14 mouse cellular contexts compared by ENCODE assay signal in genomic region chr5:122102476-122103050, GRCm38 (mm10). TPM values are rescaled to one million over a fixed set of nuclear protein-coding genes. Genes with fewer than 3 reads are reported as not detected.
DNase-seq lines count a peak whose midpoint lies in the region; ATAC-seq and TF ChIP-seq lines count a peak whose summit lies in the region.
"Had no signal": no experiment of that assay in that cellular context is flagged by ENCODE, and none has a peak within 500 bp of the region (broad histone marks: within the 10 kb centered on the region; RNA-seq: fewer than 3 reads in every experiment).

No protein-coding gene starts in this region.

- no peak for ATAC-seq in heart, embryonic 14.5 days (ENCODE audit: insufficient number of reproducible peaks, insufficient read depth, low FRiP score, low read depth)
- ATAC-seq in neural tube, embryonic 14.5 days (ENCODE audit: low read depth): no peak

- no peak for TF ChIP-seq CTCF in layer of hippocampus, adult 2 months (conservative IDR thresholded peaks at IDR 0.05)

- H3K4me1 ChIP-seq in heart, embryonic 14.5 days (ENCODE audit: control insufficient read depth in 2 of 2, insufficient read depth in 2 of 2, low read length in 2 of 2): peaks cover 13 to 14% of the 10 kb centered on the region in 2 experiments
- H3K4me1 ChIP-seq in neural tube, embryonic 14.5 days (ENCODE audit: control insufficient read depth, insufficient read depth, low read length): no peaks in the 10 kb centered on the region
- H3K4me1 ChIP-seq: limb, embryonic 12.5 days had no signal

- peak overlapping the region; percentile 23; the same call in 1 of the 2 replicates for H3K4me3 ChIP-seq in layer of hippocampus, adult 2 months
- peak overlapping the region; percentile 68 to 71 for H3K4me3 ChIP-seq in heart, embryonic 14.5 days (ENCODE audit: control insufficient read depth in 1 of 2, insufficient read depth in 1 of 2, low read depth in 1 of 2, low read length in 2 of 2)
- no peak overlapping the region for H3K4me3 ChIP-seq in neural tube, embryonic 14.5 days (ENCODE audit: low read depth, low read length)
- H3K4me3 ChIP-seq: erythroblast, embryonic 14.5 days; limb, embryonic 12.5 days had no signal

- peak; percentile 37 to 52 for DNase-seq in cerebellum, postnatal 10 days
- no peak for DNase-seq in cerebellum, adult 11 months
- DNase-seq in layer of hippocampus, adult 2 months (ENCODE audit: low spot score in 2 of 2): no peak
- DNase-seq in layer of hippocampus, adult 9-11 months: no peak
- no peak for DNase-seq in retina, embryonic 14.5 days (ENCODE audit: low spot score)
- DNase-seq in frontal cortex, postnatal 25 days (ENCODE audit: low spot score in 2 of 2): no peak
- DNase-seq: adrenal gland, adult 8-10 months; cerebellum, adult 9-10 months; kidney, postnatal 36 days had no signal

- H3K27ac ChIP-seq in layer of hippocampus, adult 2 months: peak overlapping the region; percentile 28; the same call in 1 of the 2 replicates
- H3K27ac ChIP-seq in heart, embryonic 14.5 days (replicated peaks in 1 of 2; ENCODE audit: control insufficient read depth in 1 of 2, insufficient read depth in 1 of 2, low read depth in 2 of 2, low read length in 2 of 2): peak overlapping the region; percentile 97 to 99
- H3K27ac ChIP-seq in neural tube, embryonic 14.5 days (ENCODE audit: low read depth, low read length): no peak overlapping the region
- H3K27ac ChIP-seq: limb, embryonic 12.5 days; macrophage had no signal

- H3K9ac ChIP-seq in heart, embryonic 14.5 days (ENCODE audit: low read length): peak overlapping the region; percentile 99
- H3K9ac ChIP-seq in neural tube, embryonic 14.5 days (replicated peaks; ENCODE audit: low read depth, low read length): 0 out of 2 replicates have a peak overlapping the region, but pooled peaks have one; percentile 7
- H3K9ac ChIP-seq: limb, embryonic 12.5 days had no signal

- H3K27me3 ChIP-seq in heart, embryonic 14.5 days (ENCODE audit: control insufficient read depth, insufficient read depth, low read length): 0 out of 2 replicates have a peak, but pooled peaks cover 3% of the 10 kb centered on the region
- H3K27me3 ChIP-seq in neural tube, embryonic 14.5 days (ENCODE audit: control insufficient read depth, insufficient read depth, low read length): no peaks in the 10 kb centered on the region

- peak overlapping the region; percentile 77 for H3K4me2 ChIP-seq in heart, embryonic 14.5 days (ENCODE audit: low read length)
- H3K4me2 ChIP-seq in neural tube, embryonic 14.5 days (ENCODE audit: low read depth, low read length): no peak overlapping the region

- peaks cover 60% of the 10 kb centered on the region for H3K36me3 ChIP-seq in heart, embryonic 14.5 days (ENCODE audit: control insufficient read depth, insufficient read depth, low read length)
- no peaks in the 10 kb centered on the region for H3K36me3 ChIP-seq in neural tube, embryonic 14.5 days (ENCODE audit: control insufficient read depth, insufficient read depth, low read length)
- H3K36me3 ChIP-seq: limb, embryonic 12.5 days had no signal

- H3K9me3 ChIP-seq in heart, embryonic 14.5 days (ENCODE audit: control insufficient read depth, low read length): no peaks in the 10 kb centered on the region
- no peaks in the 10 kb centered on the region for H3K9me3 ChIP-seq in neural tube, embryonic 14.5 days (ENCODE audit: control insufficient read depth, low read length)
- H3K9me3 ChIP-seq: limb, embryonic 12.5 days had no signal

- 9% methylated on average over 7 of the region's 7 CpGs for WGBS in heart, embryonic 14.5 days
- 33% methylated on average over 7 of the region's 7 CpGs for WGBS in neural tube, embryonic 14.5 days

RNA-seq across cellular contexts. Expression of gene Myl2, which starts 1.8 kb away (rescaled TPM):
- under 1 TPM in 1 of 2 experiments, not detected in 1; 0.88 TPM for total RNA-seq in layer of hippocampus, adult 2 months (2021)
- polyA plus RNA-seq in heart, embryonic 14.5 days (2014; fragmentation: Nextera tagmentation; extraction: Ambion mirVana): 10,198 and 10,957 TPM in 2 replicates
- 0.86 TPM in 1 of 2 replicates, not detected in the other for polyA plus RNA-seq in neural tube, embryonic 14.5 days (2014; fragmentation: Nextera tagmentation; extraction: Ambion mirVana)
- total RNA-seq: adrenal gland, adult 8-10 months had no signal
- polyA plus RNA-seq: erythroblast, embryonic 14.5 days; macrophage had no signal

RNA-seq across cellular contexts. Expression of gene Ccdc63, which starts 38.1 kb away (rescaled TPM):
- 1 to 10 TPM in 1 of 2 experiments, under 1 TPM in 1; 0.39 to 1.2 TPM for total RNA-seq in layer of hippocampus, adult 2 months (2021)
- polyA plus RNA-seq in heart, embryonic 14.5 days (2014; fragmentation: Nextera tagmentation; extraction: Ambion mirVana): 0.85 TPM in 1 of 2 replicates, not detected in the other
- polyA plus RNA-seq in neural tube, embryonic 14.5 days (2014; fragmentation: Nextera tagmentation; extraction: Ambion mirVana): 0.13 TPM in 1 of 2 replicates, not detected in the other
- polyA plus RNA-seq: erythroblast, embryonic 14.5 days; limb, embryonic 12.5 days had no signal

RNA-seq across cellular contexts. Expression of gene Cux2, which starts 52.7 kb away (rescaled TPM):
- total RNA-seq in layer of hippocampus, adult 2 months (2021): 10 to 100 TPM; 30.0 to 30.9 TPM
- polyA plus RNA-seq in heart, embryonic 14.5 days (2014; fragmentation: Nextera tagmentation; extraction: Ambion mirVana): 6.4 and 7.9 TPM in 2 replicates
- 25.6 and 31.3 TPM in 2 replicates for polyA plus RNA-seq in neural tube, embryonic 14.5 days (2014; fragmentation: Nextera tagmentation; extraction: Ambion mirVana)
- polyA plus RNA-seq: macrophage had no signal

RNA-seq across cellular contexts. Expression of gene Ppp1cc, which starts 55.5 kb away (rescaled TPM):
- 100 to 1,000 TPM; 223 to 228 TPM for total RNA-seq in layer of hippocampus, adult 2 months (2021)
- 229 and 248 TPM in 2 replicates for polyA plus RNA-seq in heart, embryonic 14.5 days (2014; fragmentation: Nextera tagmentation; extraction: Ambion mirVana)
- 198 and 202 TPM in 2 replicates for polyA plus RNA-seq in neural tube, embryonic 14.5 days (2014; fragmentation: Nextera tagmentation; extraction: Ambion mirVana)

Comparison
In these comparisons a context has a peak if more than half of its experiments do, and no peak if none do; other contexts are left out.
1. DNase-seq: peak in cerebellum, postnatal 10 days (2 of 2); none in cerebellum, adult 11 months (single experiment), layer of hippocampus, adult 2 months (0 of 2), layer of hippocampus, adult 9-11 months (single experiment), retina, embryonic 14.5 days (single experiment) and frontal cortex, postnatal 25 days (0 of 2).
2. RNA of gene Myl2, which starts 1.8 kb away (polyA plus RNA-seq): 10,198 to 10,957 TPM in heart, embryonic 14.5 days; 0.86 TPM in neural tube, embryonic 14.5 days; every median in the first group is over 1,000 times any median in the second.